Mouse (Mus musculus): ENCODE data around the gene Gnat3. TPM values are rescaled to one million over a fixed set of nuclear protein-coding genes. Genes with fewer than 3 reads are reported as not detected.
A peak's percentile ranks its signal among the peaks of the same experiment; 100 is the strongest.
"Not testable (repeated sequence)": the region's sequence is repeated elsewhere in the genome, so short reads cannot be mapped to it uniquely, and the experiment has no call there.

Gene Gnat3
- polyA plus RNA-seq (2014; fragmentation: Nextera tagmentation; extraction: Ambion mirVana), result not detected in 2 replicates

DNA sequence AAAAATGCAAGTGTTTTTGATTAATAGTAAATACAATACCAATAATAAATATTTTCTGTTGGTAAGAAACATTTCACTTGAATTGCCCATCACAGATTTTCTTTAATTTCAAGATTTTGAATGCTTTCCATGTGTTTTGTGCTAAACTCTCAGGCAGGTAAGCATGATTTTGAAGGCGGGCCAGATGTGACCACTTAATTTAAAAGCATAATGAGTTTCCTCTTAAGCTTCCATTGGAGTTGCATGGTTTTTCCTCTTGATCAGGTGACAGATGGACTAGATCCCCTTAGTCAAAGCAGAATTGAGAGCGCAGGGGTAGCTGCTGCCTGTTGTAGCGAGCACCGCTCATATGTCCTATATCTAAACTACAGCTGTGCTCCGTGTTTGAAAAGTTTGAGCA lies at the start of gene Gnat3:
TSS of gene Gnat3 (plus strand) at position 301 of the 400 bp plus-strand sequence.
- Histone ChIP-seq H3K4me2 (no peak within 1 kb of the TSS), H3K27me3 (replicated peaks; ENCODE audit: control insufficient read depth, insufficient read depth, low read length) (no peaks in the 10 kb centered on the region), H3K9ac (ENCODE audit: low read depth, low read length) (no peak within 1 kb of the TSS), H3K27ac (ENCODE audit: low read depth, low read length) (no peak within 1 kb of the TSS), H3K4me3 (ENCODE audit: low read depth, low read length) (no peak within 1 kb of the TSS), H3K36me3 (ENCODE audit: control insufficient read depth, insufficient read depth, low read length) (no peaks in the 10 kb centered on the region), H3K9me3 (ENCODE audit: control insufficient read depth, low read length) (no peaks in the 10 kb centered on the region), H3K4me1 (replicated peaks; ENCODE audit: control insufficient read depth, insufficient read depth, low read length) (no peaks in the 10 kb centered on the region)
- no peak for ATAC-seq (replicated peaks; ENCODE audit: low FRiP score)
- no peak for DNase-seq (ENCODE audit: low spot score)
- 90% methylated on average over 5 of the region's 5 CpGs for WGBS

DNA sequence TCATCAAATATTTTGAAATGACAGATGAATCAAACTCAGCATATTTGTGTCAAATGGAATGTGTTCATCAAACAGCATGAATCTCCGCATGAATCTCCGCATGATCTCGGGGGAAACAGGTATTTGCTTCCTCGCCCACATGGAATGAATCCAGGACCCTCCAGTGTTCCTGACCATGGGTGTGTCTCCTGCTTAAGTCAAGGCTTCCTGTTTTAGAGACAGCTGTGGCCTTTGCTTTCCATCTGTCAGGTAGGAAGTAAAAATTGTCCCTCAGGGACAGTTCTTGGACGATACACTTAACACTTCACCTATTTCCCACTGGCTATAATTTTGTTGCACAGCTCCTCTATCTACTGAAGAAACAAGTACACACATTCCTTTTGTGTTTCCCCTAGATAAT lies 43.4 kb upstream of the Gnat3 start:
- H3K9me3 ChIP-seq (ENCODE audit: control insufficient read depth, low read length), result no peaks in the 10 kb centered on the region
- H3K9ac ChIP-seq (ENCODE audit: low read depth, low read length), result no peak overlapping the region
- H3K27ac ChIP-seq (ENCODE audit: low read depth, low read length), result no peak overlapping the region
- no peaks in the 10 kb centered on the region for H3K36me3 ChIP-seq (ENCODE audit: control insufficient read depth, insufficient read depth, low read length)
- 80% methylated on average over 5 of the region's 5 CpGs for WGBS
- DNase-seq (ENCODE audit: low spot score) (no peak), ATAC-seq (replicated peaks; ENCODE audit: low FRiP score) (no peak)
- no peaks in the 10 kb centered on the region for H3K27me3 ChIP-seq (replicated peaks; ENCODE audit: control insufficient read depth, insufficient read depth, low read length)
- no peaks in the 10 kb centered on the region for H3K4me1 ChIP-seq (replicated peaks; ENCODE audit: control insufficient read depth, insufficient read depth, low read length)
- no peak overlapping the region for H3K4me3 ChIP-seq (ENCODE audit: low read depth, low read length)
- no peak overlapping the region for H3K4me2 ChIP-seq

DNA sequence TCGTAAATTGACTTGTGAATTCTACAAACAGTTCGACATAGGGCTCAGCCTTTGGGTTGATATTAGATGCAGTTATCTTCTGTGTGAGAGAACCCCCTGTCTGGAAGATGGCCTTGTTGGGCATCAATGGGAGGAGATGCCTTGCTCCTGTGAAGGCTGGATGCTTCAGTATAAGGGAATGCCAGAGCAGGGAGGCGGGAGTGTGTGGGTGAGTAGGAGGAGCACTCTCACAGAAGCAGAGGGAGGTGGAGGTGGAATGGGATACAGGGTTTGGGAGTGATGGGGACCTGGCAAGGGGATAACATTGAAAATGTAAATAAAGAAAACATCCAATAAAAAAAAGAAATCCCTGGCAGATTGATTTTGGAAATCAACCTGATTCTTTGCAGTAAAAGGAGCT lies 38.7 kb upstream of the Gnat3 start:
- Histone ChIP-seq H3K9me3 (ENCODE audit: control insufficient read depth, low read length) (no peaks in the 10 kb centered on the region), H3K27me3 (replicated peaks; ENCODE audit: control insufficient read depth, insufficient read depth, low read length) (no peaks in the 10 kb centered on the region), H3K4me2 (no peak overlapping the region), H3K36me3 (ENCODE audit: control insufficient read depth, insufficient read depth, low read length) (no peaks in the 10 kb centered on the region), H3K4me1 (replicated peaks; ENCODE audit: control insufficient read depth, insufficient read depth, low read length) (no peaks in the 10 kb centered on the region), H3K27ac (ENCODE audit: low read depth, low read length) (no peak overlapping the region), H3K4me3 (ENCODE audit: low read depth, low read length) (no peak overlapping the region), H3K9ac (ENCODE audit: low read depth, low read length) (no peak overlapping the region)
- ATAC-seq (replicated peaks; ENCODE audit: low FRiP score) (no peak), DNase-seq (ENCODE audit: low spot score) (no peak)
- WGBS, result 73% methylated on average over 3 of the region's 3 CpGs

DNA sequence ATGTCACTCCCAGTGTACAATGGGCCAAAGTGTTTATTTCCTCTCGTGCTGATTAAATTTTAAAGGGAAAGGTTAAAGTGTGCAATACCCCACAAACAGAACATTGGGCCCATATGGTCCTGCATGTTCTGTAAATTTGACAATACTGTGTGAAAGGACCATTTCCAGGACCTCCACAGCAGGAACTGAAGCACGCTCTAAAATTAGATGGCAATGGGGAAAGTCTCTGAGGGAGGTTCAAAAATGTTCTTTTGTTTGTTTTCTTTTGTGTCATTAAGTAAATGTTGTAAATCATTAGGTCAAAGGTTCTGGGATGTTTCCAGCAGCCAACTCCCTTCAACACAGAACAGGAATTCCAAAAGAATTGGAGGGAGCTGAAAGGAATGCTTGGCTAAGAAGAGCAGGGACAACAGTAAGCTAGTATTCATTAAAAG lies 38.2 kb upstream of the Gnat3 start:
- ATAC-seq (replicated peaks; ENCODE audit: low FRiP score) (no peak), DNase-seq (ENCODE audit: low spot score) (no peak)
- Histone ChIP-seq H3K27me3 (replicated peaks; ENCODE audit: control insufficient read depth, insufficient read depth, low read length) (no peaks in the 10 kb centered on the region), H3K9ac (ENCODE audit: low read depth, low read length) (no peak overlapping the region), H3K4me3 (ENCODE audit: low read depth, low read length) (no peak overlapping the region), H3K36me3 (ENCODE audit: control insufficient read depth, insufficient read depth, low read length) (no peaks in the 10 kb centered on the region), H3K4me2 (no peak overlapping the region), H3K4me1 (replicated peaks; ENCODE audit: control insufficient read depth, insufficient read depth, low read length) (no peaks in the 10 kb centered on the region), H3K9me3 (ENCODE audit: control insufficient read depth, low read length) (no peaks in the 10 kb centered on the region), H3K27ac (ENCODE audit: low read depth, low read length) (no peak overlapping the region)
- 54% methylated on average over 2 of the region's 2 CpGs for WGBS

DNA sequence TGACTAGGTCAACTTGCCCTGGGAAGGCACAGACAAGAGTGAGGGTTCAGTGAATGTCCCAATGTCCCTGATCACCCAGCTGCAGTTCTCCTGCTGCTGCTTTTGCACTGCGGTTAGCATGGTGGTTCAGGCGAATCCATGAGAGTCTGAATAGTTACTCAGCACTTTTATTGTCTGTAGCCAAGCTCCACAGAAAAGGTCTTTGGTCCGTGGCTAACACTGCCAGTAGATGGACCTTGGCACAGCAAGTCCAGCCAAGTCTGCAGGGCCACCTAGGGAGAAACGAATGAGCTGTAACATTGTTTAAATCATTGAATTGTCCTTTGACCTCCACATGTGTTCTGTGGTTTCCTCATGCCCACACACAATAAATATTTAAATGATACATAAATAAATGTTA lies 33.9 kb upstream of the Gnat3 start:
- DNase-seq (ENCODE audit: low spot score) (no peak), ATAC-seq (replicated peaks; ENCODE audit: low FRiP score) (no peak)
- H3K4me1 ChIP-seq (replicated peaks; ENCODE audit: control insufficient read depth, insufficient read depth, low read length), result no peaks in the 10 kb centered on the region
- no peaks in the 10 kb centered on the region for H3K27me3 ChIP-seq (replicated peaks; ENCODE audit: control insufficient read depth, insufficient read depth, low read length)
- no peak overlapping the region for H3K9ac ChIP-seq (ENCODE audit: low read depth, low read length)
- no peaks in the 10 kb centered on the region for H3K36me3 ChIP-seq (ENCODE audit: control insufficient read depth, insufficient read depth, low read length)
- no peak overlapping the region for H3K27ac ChIP-seq (ENCODE audit: low read depth, low read length)
- no peak overlapping the region for H3K4me3 ChIP-seq (ENCODE audit: low read depth, low read length)
- H3K4me2 ChIP-seq, result no peak overlapping the region
- no peaks in the 10 kb centered on the region for H3K9me3 ChIP-seq (ENCODE audit: control insufficient read depth, low read length)
- WGBS, result 53% methylated on average over 4 of the region's 4 CpGs

DNA sequence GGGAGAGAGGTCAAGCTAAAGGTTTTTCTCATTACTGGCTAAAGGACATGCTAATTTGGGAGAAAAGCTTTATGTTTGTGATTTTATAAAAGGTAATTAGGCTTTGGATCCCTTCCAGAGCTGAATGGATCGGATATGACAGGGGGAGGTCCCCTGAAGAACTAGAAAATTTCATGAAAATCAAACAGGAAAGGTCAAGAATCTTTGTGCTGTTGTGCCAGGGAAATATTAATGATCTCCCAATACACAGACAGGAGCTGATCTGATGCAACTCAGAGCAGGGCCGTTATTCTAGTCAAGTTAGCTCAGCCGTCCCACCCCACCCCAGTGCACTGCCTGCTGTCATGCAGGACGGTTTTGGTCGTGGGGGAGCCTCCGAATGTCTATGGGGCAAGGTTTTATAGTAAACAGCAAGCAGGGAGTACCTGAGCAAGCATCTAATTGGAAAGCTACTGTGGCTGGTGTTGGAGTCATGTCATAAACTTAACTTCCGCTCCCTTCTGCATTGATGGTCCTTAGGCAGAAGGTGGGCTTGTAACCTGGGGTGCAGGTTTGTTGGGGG lies 33.3 kb upstream of the Gnat3 start:
- ATAC-seq (replicated peaks; ENCODE audit: low FRiP score) (no peak), DNase-seq (ENCODE audit: low spot score) (no peak)
- Histone ChIP-seq H3K27me3 (replicated peaks; ENCODE audit: control insufficient read depth, insufficient read depth, low read length) (no peaks in the 10 kb centered on the region), H3K36me3 (ENCODE audit: control insufficient read depth, insufficient read depth, low read length) (no peaks in the 10 kb centered on the region), H3K4me3 (ENCODE audit: low read depth, low read length) (no peak overlapping the region), H3K27ac (ENCODE audit: low read depth, low read length) (no peak overlapping the region), H3K9me3 (ENCODE audit: control insufficient read depth, low read length) (no peaks in the 10 kb centered on the region), H3K4me2 (no peak overlapping the region), H3K9ac (ENCODE audit: low read depth, low read length) (no peak overlapping the region), H3K4me1 (replicated peaks; ENCODE audit: control insufficient read depth, insufficient read depth, low read length) (no peaks in the 10 kb centered on the region)
- WGBS, result 65% methylated on average over 7 of the region's 7 CpGs

DNA sequence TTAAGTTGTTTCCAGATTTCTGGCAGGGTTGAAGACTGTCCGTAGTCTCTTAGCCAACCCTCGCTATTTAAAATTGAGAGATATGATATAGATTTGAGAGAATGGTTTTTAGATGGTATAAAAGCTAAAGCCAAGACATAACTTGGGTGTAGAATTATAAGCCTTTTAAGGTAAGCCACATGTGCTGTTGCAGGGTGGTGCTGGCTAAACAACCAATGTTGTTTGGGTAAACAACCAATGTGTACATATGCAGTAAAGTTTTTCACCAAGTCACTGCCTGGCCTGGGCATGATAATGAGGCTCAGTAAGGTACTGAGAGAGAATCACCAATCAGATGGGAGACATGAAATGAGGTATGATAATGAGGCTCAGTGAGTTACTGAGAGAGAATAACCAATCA lies 30.8 kb upstream of the Gnat3 start:
- H3K27me3 ChIP-seq (replicated peaks; ENCODE audit: control insufficient read depth, insufficient read depth, low read length); H3K36me3 ChIP-seq (ENCODE audit: control insufficient read depth, insufficient read depth, low read length); H3K9me3 ChIP-seq (ENCODE audit: control insufficient read depth, low read length); ATAC-seq (replicated peaks; ENCODE audit: low FRiP score); H3K4me2 ChIP-seq; DNase-seq (ENCODE audit: low spot score); H3K27ac ChIP-seq (ENCODE audit: low read depth, low read length); H3K9ac ChIP-seq (ENCODE audit: low read depth, low read length); H3K4me1 ChIP-seq (replicated peaks; ENCODE audit: control insufficient read depth, insufficient read depth, low read length); H3K4me3 ChIP-seq (ENCODE audit: low read depth, low read length): not testable (repeated sequence)
- WGBS, result 97% methylated on average over 2 of the region's 2 CpGs

DNA sequence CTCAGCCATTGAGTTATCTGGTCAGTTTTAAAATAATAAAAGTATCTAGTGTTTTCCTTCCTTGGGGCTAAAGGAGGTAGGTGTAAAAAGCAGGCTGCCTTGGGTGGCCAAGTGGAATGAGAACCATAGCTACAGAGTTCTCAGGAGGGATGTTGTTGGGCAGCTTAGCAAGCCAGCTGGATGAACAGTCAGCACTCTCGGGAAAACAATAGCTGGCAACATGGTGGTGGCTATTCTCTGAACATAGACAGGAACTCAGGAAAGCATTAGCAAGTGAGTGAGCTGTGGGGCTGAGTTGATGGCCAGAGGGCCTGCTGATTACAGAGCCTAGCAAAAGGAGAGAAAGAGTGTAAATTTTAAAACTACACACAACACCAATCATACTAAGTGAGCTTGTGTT lies 27.8 kb upstream of the Gnat3 start:
- DNase-seq (ENCODE audit: low spot score), result no peak
- H3K9ac ChIP-seq (ENCODE audit: low read depth, low read length), result no peak overlapping the region
- WGBS, result 52% methylated on average over 1 of the region's 1 CpGs

DNA sequence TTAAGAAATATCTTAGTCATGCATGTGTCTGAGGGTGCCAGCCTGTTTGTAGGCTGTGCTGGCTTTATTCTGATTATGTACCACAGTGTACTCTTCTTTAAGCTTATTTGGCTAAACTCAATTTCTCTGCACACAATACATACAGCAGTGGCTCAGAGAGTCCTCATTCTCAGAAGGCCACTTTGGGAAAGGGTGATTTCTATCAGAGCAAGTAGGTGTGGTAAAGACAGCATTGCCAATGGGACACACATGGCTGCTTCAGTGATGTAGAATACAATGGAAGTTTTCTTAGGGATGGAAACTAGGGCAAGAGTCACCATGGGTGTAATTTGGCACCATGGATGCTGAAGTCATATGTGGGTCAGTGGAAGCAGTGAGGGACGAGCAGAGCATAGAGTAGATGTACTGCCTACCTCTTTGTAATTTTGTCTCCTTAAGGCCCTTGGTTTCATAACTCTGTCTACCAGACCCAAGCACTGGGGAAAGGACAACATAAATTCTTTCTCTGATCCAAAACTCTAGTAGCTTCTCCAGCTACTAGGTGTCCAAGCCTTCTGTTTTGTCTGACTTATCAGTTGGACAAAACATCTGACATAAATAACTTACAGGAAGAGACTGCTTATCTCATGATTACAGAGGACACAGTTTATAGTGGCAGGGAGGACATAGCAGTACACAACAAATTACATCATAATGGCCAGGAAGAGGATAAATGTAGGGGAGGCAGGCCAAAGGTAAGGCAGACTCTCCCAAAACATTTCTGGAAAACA lies 24.0 kb upstream of the Gnat3 start:
- 0 out of 2 replicates have a peak, but pooled peaks have one; percentile 56 for ATAC-seq (replicated peaks; ENCODE audit: low FRiP score)
- no peaks in the 10 kb centered on the region for H3K27me3 ChIP-seq (replicated peaks; ENCODE audit: control insufficient read depth, insufficient read depth, low read length)
- no peaks in the 10 kb centered on the region for H3K9me3 ChIP-seq (ENCODE audit: control insufficient read depth, low read length)
- H3K4me1 ChIP-seq (replicated peaks; ENCODE audit: control insufficient read depth, insufficient read depth, low read length), result no peaks in the 10 kb centered on the region
- no peak overlapping the region for H3K4me3 ChIP-seq (ENCODE audit: low read depth, low read length)
- WGBS, result 50% methylated on average over 1 of the region's 1 CpGs
- no peak overlapping the region for H3K27ac ChIP-seq (ENCODE audit: low read depth, low read length)
- H3K9ac ChIP-seq (ENCODE audit: low read depth, low read length), result no peak overlapping the region
- no peak overlapping the region for H3K4me2 ChIP-seq
- no peaks in the 10 kb centered on the region for H3K36me3 ChIP-seq (ENCODE audit: control insufficient read depth, insufficient read depth, low read length)
- no peak for DNase-seq (ENCODE audit: low spot score)

More for the DNA sequence above, 27.8 kb upstream of the Gnat3 start:
- Histone ChIP-seq H3K27me3 (replicated peaks; ENCODE audit: control insufficient read depth, insufficient read depth, low read length) (no peaks in the 10 kb centered on the region), H3K4me2 (no peak overlapping the region), H3K36me3 (ENCODE audit: control insufficient read depth, insufficient read depth, low read length) (no peaks in the 10 kb centered on the region), H3K4me1 (replicated peaks; ENCODE audit: control insufficient read depth, insufficient read depth, low read length) (no peaks in the 10 kb centered on the region), H3K27ac (ENCODE audit: low read depth, low read length) (no peak overlapping the region), H3K4me3 (ENCODE audit: low read depth, low read length) (no peak overlapping the region), H3K9me3 (ENCODE audit: control insufficient read depth, low read length) (no peaks in the 10 kb centered on the region)
- no peak for ATAC-seq (replicated peaks; ENCODE audit: low FRiP score)
